Mouse (Mus musculus): ENCODE measurements around the gene Gzmg.
A peak's percentile ranks its signal among the peaks of the same experiment; 100 is the strongest.
"Not testable (repeated sequence)": the region's sequence is repeated elsewhere in the genome, so short reads cannot be mapped to it uniquely, and the experiment has no call there.

Gzmg gene

GRCm38 (mm10) chr14:56159479-56159878 lies at the start of gene Gzmg:
Gene Gzmg, minus strand, starts transcription at chr14:56159579.
- not testable (repeated sequence) for DNase-seq (ENCODE audit: low read depth, low spot score)

- no peak for DNase-seq (ENCODE audit: low read depth, low spot score)
Measured at GRCm38 (mm10) chr14:56205613-56206012, 46.2 kb upstream of the Gzmg start.

GRCm38 (mm10) chr14:56205021-56205420 lies 45.6 kb upstream of the Gzmg start:
- DNase-seq (ENCODE audit: low read depth, low spot score) = peak; percentile 67

- peak; percentile 65 for DNase-seq (ENCODE audit: low read depth, low spot score)
Measured at GRCm38 (mm10) chr14:56203975-56204374, 44.6 kb upstream of the Gzmg start.

- no peak for DNase-seq (ENCODE audit: low read depth, low spot score)
Measured at GRCm38 (mm10) chr14:56186946-56187345, 27.6 kb upstream of the Gzmg start.

- DNase-seq (ENCODE audit: low read depth, low spot score) = no peak
Measured at GRCm38 (mm10) chr14:56186521-56186920, 27.1 kb upstream of the Gzmg start.

- DNase-seq (ENCODE audit: low read depth, low spot score) = peak; percentile 64
Measured at GRCm38 (mm10) chr14:56177651-56178050, 18.3 kb upstream of the Gzmg start.

GRCm38 (mm10) chr14:56174499-56174898 lies 15.1 kb upstream of the Gzmg start, which contains the start of gene Gzmn:
Gene Gzmn, minus strand, starts transcription at chr14:56174599.
- DNase-seq (ENCODE audit: low read depth, low spot score) = no peak

- DNase-seq (ENCODE audit: low read depth, low spot score) = no peak
Measured at GRCm38 (mm10) chr14:56173396-56173795, 14.0 kb upstream of the Gzmg start.

- DNase-seq (ENCODE audit: low read depth, low spot score) = no peak
Measured at GRCm38 (mm10) chr14:56172744-56173143, 13.4 kb upstream of the Gzmg start.

GRCm38 (mm10) chr14:56168009-56168408 lies 8.6 kb upstream of the Gzmg start:
- no peak for DNase-seq (ENCODE audit: low read depth, low spot score)

GRCm38 (mm10) chr14:56162109-56162508 lies 2.7 kb upstream of the Gzmg start:
- DNase-seq (ENCODE audit: low read depth, low spot score) = no peak

- DNase-seq (ENCODE audit: low read depth, low spot score) = peak; percentile 14
Measured at GRCm38 (mm10) chr14:56155340-56155739, 4.0 kb downstream of the Gzmg start.

GRCm38 (mm10) chr14:56133675-56134074 lies 25.7 kb downstream of the Gzmg start:
- DNase-seq (ENCODE audit: low read depth, low spot score) = not testable (repeated sequence)

GRCm38 (mm10) chr14:56132508-56132907 lies 26.9 kb downstream of the Gzmg start, which contains the start of gene Gzmd:
Gene Gzmd, minus strand, starts transcription at chr14:56132608.
- DNase-seq (ENCODE audit: low read depth, low spot score) = not testable (repeated sequence)

GRCm38 (mm10) chr14:56128341-56128740 lies 31.0 kb downstream of the Gzmg start:
- no peak for DNase-seq (ENCODE audit: low read depth, low spot score)

GRCm38 (mm10) chr14:56123516-56123915 lies 35.9 kb downstream of the Gzmg start:
- no peak for DNase-seq (ENCODE audit: low read depth, low spot score)

GRCm38 (mm10) chr14:56120525-56120924 lies 38.9 kb downstream of the Gzmg start, which contains the start of gene Gzme:
Gene Gzme, minus strand, starts transcription at chr14:56120625.
- DNase-seq (ENCODE audit: low read depth, low spot score) = no peak

GRCm38 (mm10) chr14:56115531-56116310 lies 43.7 kb downstream of the Gzmg start:
- peak; percentile 70 for DNase-seq (ENCODE audit: low read depth, low spot score)
